10 mouse cellular contexts compared by ENCODE assay signal in the genomic region with DNA sequence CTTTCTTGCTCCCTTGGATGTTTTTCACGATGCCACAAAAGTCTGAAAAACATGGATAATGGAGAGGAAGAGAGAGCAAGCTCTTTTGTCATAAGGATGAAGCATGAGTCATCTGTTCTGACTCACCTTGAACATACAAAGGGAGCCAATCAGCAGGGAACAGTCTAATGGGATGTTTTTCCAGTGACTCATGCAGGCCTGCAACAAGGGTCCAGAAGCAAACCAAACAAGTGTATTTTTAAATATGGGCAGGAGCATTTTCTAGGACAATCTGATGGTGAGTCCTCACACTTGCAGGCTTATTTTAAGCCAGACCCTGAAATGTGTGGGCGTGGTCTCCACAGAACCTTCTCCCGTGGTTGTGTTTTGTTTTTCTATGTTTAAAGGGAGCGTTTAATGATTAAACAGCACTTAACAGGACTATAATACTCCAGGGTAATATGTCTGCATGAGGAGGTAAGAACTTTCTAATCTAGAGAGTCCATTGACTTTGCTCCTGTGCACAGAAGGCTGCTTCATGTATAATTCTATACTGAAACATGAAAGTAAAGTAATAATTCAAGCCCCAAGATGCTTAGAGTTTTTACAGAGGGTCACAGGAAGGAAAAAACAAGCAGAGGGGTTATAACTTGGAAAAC.
DNase-seq lines count a peak whose midpoint lies in the region; ATAC-seq and TF ChIP-seq lines count a peak whose summit lies in the region.
"Had no signal": no experiment of that assay in that cellular context is flagged by ENCODE, and none has a peak within 500 bp of the region (broad histone marks: within the 10 kb centered on the region; RNA-seq: fewer than 3 reads in every experiment).

No protein-coding gene starts in this region.

- H3K9ac ChIP-seq in hindbrain, embryonic 12.5 days: no peak overlapping the region
- H3K9ac ChIP-seq: embryonic facial prominence, embryonic 15.5 days; liver, embryonic 13.5 days had no signal

- H3K36me3 ChIP-seq in small intestine, adult 2 months (ENCODE audit: control insufficient read depth, insufficient read depth, low read length): no peaks in the 10 kb centered on the region
- no peaks in the 10 kb centered on the region for H3K36me3 ChIP-seq in hindbrain, embryonic 12.5 days
- H3K36me3 ChIP-seq: embryonic facial prominence, embryonic 15.5 days; liver, embryonic 13.5 days had no signal

- H3K27ac ChIP-seq in small intestine, adult 2 months (ENCODE audit: insufficient read depth, low read depth, low read length): peak overlapping the region; percentile 71
- H3K27ac ChIP-seq in hindbrain, embryonic 12.5 days: no peak overlapping the region
- H3K27ac ChIP-seq: embryonic facial prominence, embryonic 15.5 days; liver, embryonic 13.5 days had no signal

- intact Hi-C loops in left cerebral cortex, postnatal 4 days (cut with DNase I): no loop called here

- TF ChIP-seq POLR2A in small intestine, adult 2 months (IDR thresholded peaks at IDR 0.05; ENCODE audit: low read depth, low read length): no peak

- no peaks in the 10 kb centered on the region for H3K27me3 ChIP-seq in small intestine, adult 2 months (ENCODE audit: control insufficient read depth, insufficient read depth, low read length)
- H3K27me3 ChIP-seq in hindbrain, embryonic 12.5 days: no peaks in the 10 kb centered on the region
- H3K27me3 ChIP-seq: embryonic facial prominence, embryonic 15.5 days; liver, embryonic 13.5 days had no signal

- no peaks in the 10 kb centered on the region for H3K4me1 ChIP-seq in small intestine, adult 2 months (ENCODE audit: control insufficient read depth, insufficient read depth, insufficient read length, low read length)
- H3K4me1 ChIP-seq in hindbrain, embryonic 12.5 days: no peaks in the 10 kb centered on the region
- H3K4me1 ChIP-seq: embryonic facial prominence, embryonic 15.5 days; liver, embryonic 13.5 days had no signal

- H3K4me2 ChIP-seq in hindbrain, embryonic 12.5 days (replicated peaks): no peak overlapping the region
- H3K4me2 ChIP-seq: embryonic facial prominence, embryonic 15.5 days; liver, embryonic 13.5 days had no signal

- WGBS in small intestine, adult 2 months: 17% methylated on average over 4 of the region's 4 CpGs
- 73% methylated on average over 4 of the region's 4 CpGs for WGBS in hindbrain, embryonic 12.5 days

- peak; percentile 31 to 32 for DNase-seq in left cerebral cortex, adult 18-20 months (ENCODE audit: low spot score in 2 of 2)
- no peak for DNase-seq in left cerebral cortex, postnatal 4 days
- DNase-seq in adrenal gland, postnatal 14 days: peak; percentile 43
- DNase-seq in kidney, adult 18-20 months: peak; percentile 6
- no peak for DNase-seq in c-Kit-positive CD71-positive TER-119-positive erythroid progenitor cells, embryonic 14.5 days (ENCODE audit: low spot score)
- DNase-seq in thymus, postnatal 0 days (ENCODE audit: low spot score): no peak
- DNase-seq: liver, embryonic 13.5 days had no signal

- no peak for ATAC-seq in hindbrain, embryonic 12.5 days (ENCODE audit: low FRiP score)

- TF ChIP-seq CTCF in small intestine, adult 2 months (IDR thresholded peaks at IDR 0.05; ENCODE audit: extremely low read depth, insufficient read length, insufficient replicate concordance, low read depth, low read length): no peak

- H3K4me3 ChIP-seq in small intestine, adult 2 months (ENCODE audit: low read depth, low read length): no peak overlapping the region
- no peak overlapping the region for H3K4me3 ChIP-seq in hindbrain, embryonic 12.5 days
- H3K4me3 ChIP-seq: embryonic facial prominence, embryonic 15.5 days; liver, embryonic 13.5 days had no signal

- no peaks in the 10 kb centered on the region for H3K9me3 ChIP-seq in hindbrain, embryonic 12.5 days (replicated peaks)
- H3K9me3 ChIP-seq: embryonic facial prominence, embryonic 15.5 days; liver, embryonic 13.5 days had no signal

Comparison
In these comparisons a context has a peak if more than half of its experiments do, and no peak if none do; other contexts are left out.
1. DNase-seq: peak in left cerebral cortex, adult 18-20 months (2 of 2), adrenal gland, postnatal 14 days (single experiment) and kidney, adult 18-20 months (single experiment); none in left cerebral cortex, postnatal 4 days (single experiment), c-Kit-positive CD71-positive TER-119-positive erythroid progenitor cells, embryonic 14.5 days (single experiment) and thymus, postnatal 0 days (single experiment).